Comparison of ENCODE assay signal across 21 mouse cellular contexts in the genomic region with DNA sequence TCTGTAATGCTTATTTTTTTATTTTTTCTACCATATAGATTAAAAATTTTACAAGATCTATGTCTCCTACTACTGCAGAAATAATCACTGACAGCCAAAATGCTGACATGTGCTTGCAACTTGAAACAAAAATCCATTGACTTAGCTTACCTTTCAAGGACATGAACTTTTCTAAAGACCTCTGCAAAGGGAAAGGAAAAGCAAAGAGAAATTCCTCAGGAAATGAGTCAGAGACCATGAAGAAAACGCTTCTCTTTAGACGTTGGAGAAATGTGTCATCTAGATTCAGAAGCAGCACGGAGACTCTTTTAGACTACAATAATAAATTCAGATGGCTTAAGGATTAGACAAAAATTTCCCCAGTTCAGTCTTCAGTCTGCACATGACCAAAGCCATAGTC.
"Had no signal": no experiment of that assay in that cellular context is flagged by ENCODE, and none has a peak within 500 bp of the region (broad histone marks: within the 10 kb centered on the region; RNA-seq: fewer than 3 reads in every experiment).

No protein-coding gene starts in this region.

- H3K9ac ChIP-seq: limb, embryonic 12.5 days; limb, embryonic 15.5 days; liver, embryonic 14.5 days; liver, postnatal 0 days; lung, embryonic 14.5 days; midbrain, embryonic 13.5 days; neural tube, embryonic 13.5 days had no signal

- H3K27ac ChIP-seq: limb, embryonic 12.5 days; limb, embryonic 15.5 days; liver, embryonic 14.5 days; macrophage; midbrain, embryonic 10.5 days; midbrain, embryonic 13.5 days; neural tube, embryonic 13.5 days had no signal

- ATAC-seq: liver, postnatal 0 days; lung, postnatal 0 days; midbrain, embryonic 13.5 days; midbrain, embryonic 16.5 days had no signal

- H3K4me2 ChIP-seq: limb, embryonic 12.5 days; limb, embryonic 15.5 days; liver, embryonic 11.5 days; lung, embryonic 14.5 days; midbrain, embryonic 13.5 days; neural tube, embryonic 13.5 days had no signal

- H3K9me3 ChIP-seq: limb, embryonic 12.5 days; limb, embryonic 15.5 days; midbrain, embryonic 10.5 days; midbrain, embryonic 13.5 days; neural tube, embryonic 13.5 days had no signal

- H3K36me3 ChIP-seq: limb, embryonic 12.5 days; limb, embryonic 15.5 days; midbrain, embryonic 10.5 days; midbrain, embryonic 13.5 days; neural tube, embryonic 13.5 days had no signal

- H3K4me1 ChIP-seq: limb, embryonic 12.5 days; limb, embryonic 15.5 days; megakaryocyte, embryonic 14.5 days; midbrain, embryonic 10.5 days; midbrain, embryonic 13.5 days; neural tube, embryonic 13.5 days had no signal

- H3K27me3 ChIP-seq: limb, embryonic 12.5 days; limb, embryonic 15.5 days; megakaryocyte, embryonic 14.5 days; midbrain, embryonic 13.5 days; neural tube, embryonic 13.5 days had no signal

- H3K4me3 ChIP-seq: limb, embryonic 12.5 days; limb, embryonic 15.5 days; megakaryocyte, embryonic 14.5 days; midbrain, embryonic 10.5 days; midbrain, embryonic 13.5 days; myocyte; neural tube, embryonic 13.5 days had no signal

- DNase-seq: kidney, postnatal 14 days; kidney, postnatal 4 days; left cerebral cortex, postnatal 4 days; liver, postnatal 0 days; lung, embryonic 14.5 days; retina, postnatal 1 day; right cerebral cortex, postnatal 25 days; thymus, adult 18-20 months; thymus, postnatal 4 days had no signal
